Mouse (Mus musculus) liver (tissue): ENCODE data around the gene Chchd5.

Source experiments
- DNase-seq: peaks from one replicate; pipeline ENCODE4 v3.0.0-alpha.2; 2020; ENCODE audit warnings: mixed read lengths

The Chchd5 gene

DNA sequence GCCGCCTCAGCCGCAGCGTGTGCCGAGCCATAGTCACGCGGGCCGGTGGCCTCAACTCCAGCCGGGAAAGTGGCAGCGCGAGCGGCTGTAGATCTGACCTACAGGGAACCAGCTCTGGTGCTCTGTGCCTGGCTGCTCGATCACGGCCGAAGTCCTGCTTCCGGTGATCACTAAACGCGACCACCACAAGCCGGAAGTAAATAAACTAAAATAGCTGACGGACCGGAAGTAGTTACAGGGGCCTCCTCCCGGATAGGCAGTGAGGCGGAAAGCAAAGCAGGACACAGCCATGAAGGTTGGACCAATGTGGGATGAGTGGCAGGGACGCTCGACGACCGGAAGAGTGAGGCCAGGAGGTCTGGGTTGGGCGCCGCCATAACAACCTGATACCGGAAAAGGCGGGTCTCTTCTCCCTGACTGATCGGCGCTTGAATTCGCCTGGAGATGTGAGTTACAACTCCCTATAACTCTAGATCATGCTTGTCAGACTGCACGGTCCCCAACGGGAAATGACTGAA lies at the start of gene Chchd5:
Gene Chchd5 (plus strand): TSS at position 289 of the 518 bp plus-strand sequence.
- DNase-seq, result peak; percentile 91

DNA sequence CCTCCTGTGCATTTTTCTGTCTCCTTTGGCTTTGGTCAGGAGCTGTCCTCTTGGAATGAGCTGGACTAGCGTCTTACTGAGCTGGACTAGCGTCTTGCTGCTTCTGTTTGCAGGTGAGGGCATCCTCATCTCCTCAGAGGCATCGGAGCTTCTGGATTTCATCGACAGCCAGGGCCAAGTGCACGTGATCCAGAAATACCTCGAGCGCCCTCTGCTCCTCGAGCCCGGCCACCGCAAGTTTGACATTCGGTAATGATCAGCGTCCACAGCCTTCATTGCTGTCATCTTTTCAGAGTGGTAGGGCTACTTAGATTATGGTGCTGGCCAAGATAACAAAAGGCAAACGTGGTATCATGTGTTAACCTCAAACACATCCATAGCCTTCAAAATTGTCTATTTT lies 48.4 kb upstream of the Chchd5 start:
- DNase-seq, result no peak

GRCm38 (mm10) chr2:129083514-129083913 lies 46.0 kb upstream of the Chchd5 start:
- no peak for DNase-seq

DNA sequence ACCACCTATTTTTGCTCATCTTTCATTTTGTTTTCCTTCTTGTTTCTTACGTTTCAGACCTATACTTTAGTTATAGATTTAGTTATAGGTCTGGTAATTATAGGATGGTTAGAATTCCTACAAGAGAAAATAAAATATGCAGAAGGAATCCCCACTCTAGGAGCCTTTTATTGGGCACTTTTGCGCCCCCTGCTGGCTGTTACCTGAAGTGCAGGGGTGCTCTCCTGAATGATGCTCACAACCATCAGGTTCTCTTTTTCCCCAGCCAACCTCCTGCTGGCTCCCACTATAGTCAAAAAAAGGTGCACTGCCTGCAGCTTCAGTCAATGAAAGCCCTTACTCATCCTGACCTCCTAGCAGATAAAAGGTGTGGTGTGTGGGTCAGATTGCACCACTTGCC lies 44.5 kb upstream of the Chchd5 start:
- peak; percentile 58 for DNase-seq

DNA sequence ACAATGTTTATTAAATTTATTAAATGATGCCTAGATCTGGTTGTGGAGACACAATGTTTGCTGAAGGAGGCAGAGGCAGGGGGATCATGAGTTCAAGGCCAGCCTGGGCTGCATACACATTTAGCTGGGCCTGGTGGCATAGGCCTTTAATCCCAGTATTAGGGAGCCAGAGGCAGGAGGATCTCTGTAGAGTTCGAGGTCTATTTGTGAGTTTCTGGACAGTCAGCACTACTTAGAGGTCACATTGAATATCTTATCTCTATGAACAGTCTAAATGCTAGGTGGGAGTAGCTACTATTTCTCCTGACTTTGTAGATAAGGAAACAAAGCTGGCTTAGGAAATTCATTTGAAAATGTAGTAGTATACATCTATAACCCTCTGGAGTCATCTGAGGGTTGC lies 42.0 kb upstream of the Chchd5 start:
- no peak for DNase-seq

DNA sequence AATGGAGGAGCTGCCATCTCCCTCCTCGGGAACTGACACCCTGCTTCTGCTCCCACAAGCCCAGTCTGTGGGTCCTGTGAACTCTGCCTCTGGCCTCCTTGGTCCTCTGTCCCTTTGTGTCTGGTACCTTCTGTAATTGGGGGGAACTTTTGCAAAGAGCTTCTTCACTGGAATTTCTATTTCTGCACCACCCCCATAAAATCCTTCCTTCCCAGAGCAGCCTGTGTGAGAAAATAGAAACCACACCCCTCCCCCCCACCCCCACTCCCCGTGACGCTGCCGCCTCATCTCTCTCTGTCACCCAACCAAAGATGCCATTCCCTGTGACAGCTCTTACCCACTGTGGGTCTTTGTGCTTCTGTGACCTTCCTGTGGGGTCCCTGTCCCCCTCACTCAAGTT lies 39.1 kb upstream of the Chchd5 start:
- no peak for DNase-seq

DNA sequence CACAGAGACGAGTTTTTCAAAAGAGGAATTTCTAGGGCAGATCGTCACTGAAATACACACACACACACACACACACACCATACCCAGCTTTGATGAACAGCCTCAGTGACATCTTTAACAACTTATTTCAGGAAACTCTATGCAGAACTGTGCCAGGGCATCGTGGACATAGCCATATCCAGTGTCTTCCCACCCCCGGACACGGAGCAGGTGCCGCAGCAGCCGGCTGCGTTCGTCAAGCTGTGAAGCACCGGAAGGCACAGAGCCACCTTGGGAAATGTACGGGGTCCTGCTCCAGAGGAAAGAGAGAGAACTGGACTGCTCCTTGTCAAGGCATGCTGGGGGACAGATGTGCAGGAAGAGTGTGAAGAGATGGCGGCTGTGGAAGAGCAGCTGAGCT lies 36.7 kb upstream of the Chchd5 start:
- DNase-seq, result no peak

DNA sequence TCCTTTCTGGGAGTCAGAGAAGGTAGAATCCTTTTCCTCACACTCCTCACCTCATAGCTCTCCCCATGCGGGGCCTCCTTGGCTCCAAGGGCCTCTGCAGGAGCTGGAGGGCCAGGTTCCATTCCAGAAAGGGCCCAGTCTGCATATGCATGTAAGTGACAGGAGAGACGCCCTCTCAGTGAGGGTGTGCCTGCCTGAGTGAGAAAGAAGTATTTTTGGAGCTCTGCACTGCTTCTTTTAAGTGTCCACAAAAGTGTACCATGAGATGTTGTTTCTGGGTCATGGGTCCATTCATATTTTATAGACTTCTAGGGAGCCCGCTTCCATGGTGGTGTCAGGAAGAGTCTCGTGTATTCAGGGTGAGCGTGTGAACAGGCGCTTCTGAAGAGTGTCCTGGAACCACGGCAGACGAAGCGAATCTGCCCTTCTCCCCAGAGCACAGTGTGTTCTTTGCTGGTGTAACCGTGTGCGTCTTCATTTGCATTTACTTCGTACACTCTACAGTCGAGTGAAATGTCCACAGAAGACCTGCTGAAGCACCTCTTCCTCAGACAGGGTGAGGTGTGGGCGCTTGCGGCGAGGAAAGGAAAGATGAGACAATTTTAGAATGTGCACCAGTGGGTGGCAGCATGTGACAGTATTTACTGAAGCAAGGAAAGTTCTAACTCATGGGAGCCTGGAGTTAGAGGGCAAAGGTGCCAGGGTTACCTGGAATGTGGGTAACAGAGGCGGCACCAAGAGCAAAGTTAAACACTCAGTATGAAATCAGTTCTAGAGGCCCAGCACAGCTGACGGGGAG lies 35.4 kb upstream of the Chchd5 start:
- no peak for DNase-seq

DNA sequence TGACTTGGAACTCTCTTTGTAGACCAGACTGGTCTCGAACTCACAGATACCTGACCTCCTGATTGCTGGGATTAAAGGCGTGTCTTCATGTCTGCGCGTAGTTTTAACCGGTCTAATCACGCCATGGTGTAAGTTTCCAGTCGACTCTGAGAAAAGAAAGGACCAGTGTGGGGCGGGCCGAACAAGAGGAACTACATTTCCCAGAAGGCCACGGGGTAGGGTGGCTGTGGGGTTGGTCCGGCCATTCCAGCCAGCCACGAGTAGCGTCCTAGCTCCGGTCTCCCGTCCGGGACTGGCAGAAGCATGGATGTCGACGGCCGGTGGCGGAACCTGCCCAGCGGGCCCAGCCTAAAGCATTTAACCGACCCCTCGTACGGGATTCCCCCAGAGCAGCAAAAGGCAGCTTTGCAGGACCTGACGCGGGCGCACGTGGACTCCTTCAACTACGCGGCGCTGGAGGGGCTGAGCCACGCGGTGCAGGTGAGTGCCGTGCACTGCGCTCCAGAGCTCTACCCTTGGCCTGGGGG lies 28.7 kb upstream of the Chchd5 start, which contains the start of gene Polr1b:
Gene Polr1b (plus strand): TSS at position 212 of the 527 bp plus-strand sequence.
- DNase-seq, result peak; percentile 90

DNA sequence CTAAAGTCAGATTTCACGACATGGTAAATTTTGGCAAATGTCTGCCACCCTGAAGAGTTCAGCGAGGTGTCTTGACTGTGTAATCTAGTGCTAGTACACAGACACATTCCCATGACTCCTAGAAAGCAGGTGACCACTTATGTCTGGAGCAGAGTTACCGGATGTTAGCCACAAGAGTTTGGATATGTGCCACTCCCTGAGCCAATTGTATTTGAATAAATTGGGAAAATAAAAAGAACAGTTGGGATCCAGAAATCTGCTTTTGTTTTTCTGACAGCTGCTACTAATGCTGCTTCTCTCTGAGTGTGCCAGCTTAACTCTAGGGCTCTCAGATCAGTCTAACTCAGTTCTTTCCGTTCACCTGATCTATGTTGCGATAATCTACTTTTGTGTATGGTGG lies 16.6 kb upstream of the Chchd5 start:
- no peak for DNase-seq

GRCm38 (mm10) chr2:129115706-129116367 lies 13.7 kb upstream of the Chchd5 start:
- no peak for DNase-seq

DNA sequence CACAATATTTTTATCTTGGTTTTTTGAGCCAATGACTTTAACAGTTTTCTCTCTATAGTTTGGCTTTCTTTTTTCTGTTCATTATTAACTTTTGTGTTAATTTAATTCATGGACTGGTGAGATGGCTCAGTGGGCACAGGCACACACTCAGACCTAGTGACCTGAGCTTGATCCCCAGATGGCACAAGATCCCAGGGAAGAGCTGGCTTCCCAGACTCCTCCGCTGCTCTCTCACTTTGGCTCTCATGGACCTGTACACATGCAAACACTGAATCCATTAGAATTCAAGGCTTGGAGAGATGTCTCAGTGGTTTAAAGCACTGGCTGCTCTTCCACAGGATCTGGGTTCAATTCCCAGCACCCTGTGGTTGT lies 13.1 kb upstream of the Chchd5 start:
- DNase-seq, result no peak

DNA sequence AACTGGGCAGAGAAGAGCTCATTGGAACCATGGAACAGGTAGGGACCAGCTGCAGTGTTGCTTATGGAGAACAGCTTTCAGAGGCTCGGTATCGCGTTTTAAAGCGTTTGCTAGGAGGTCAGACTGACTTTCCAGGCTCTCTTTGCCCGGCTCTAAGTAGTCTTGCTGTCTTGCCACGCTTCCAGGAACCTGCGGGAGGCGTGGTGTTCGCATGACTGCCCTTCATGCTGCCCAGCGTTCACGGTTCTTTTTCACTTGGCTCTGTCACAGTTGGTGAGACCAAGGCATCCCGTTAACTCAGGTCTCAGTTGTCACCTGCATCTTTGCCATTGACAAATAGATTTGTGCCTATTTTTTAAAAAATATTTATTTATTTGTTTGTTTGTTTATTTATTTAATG lies 11.4 kb upstream of the Chchd5 start:
- DNase-seq, result no peak

GRCm38 (mm10) chr2:129121986-129122385 lies 7.5 kb upstream of the Chchd5 start:
- no peak for DNase-seq

DNA sequence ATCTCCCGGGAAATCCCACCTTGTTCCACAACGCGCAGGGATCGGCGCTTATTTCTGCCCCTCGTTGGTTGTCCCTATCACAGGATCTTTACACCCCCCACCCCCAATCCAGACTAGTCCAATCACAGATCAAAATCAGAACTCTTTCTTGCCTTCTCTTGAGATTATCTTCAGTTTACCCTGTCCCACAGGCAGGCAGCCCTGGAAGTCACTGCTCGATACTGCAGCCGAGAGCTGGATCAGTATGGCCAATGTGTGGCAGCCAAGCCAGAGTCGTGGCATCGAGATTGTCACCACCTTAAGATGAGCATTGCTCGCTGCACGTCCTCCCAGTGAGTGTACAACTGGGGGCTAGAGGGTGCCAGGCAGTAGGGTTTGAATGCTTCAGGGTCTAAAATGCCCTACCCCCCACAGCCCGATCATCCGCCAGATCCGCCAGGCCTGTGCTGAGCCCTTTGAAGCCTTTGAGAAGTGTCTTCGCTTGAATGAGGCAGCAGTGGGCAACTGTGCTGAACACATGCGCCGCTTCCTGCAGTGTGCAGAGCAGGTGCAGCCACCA lies 566 bp downstream of the Chchd5 start:
- peak; percentile 32 for DNase-seq

DNA sequence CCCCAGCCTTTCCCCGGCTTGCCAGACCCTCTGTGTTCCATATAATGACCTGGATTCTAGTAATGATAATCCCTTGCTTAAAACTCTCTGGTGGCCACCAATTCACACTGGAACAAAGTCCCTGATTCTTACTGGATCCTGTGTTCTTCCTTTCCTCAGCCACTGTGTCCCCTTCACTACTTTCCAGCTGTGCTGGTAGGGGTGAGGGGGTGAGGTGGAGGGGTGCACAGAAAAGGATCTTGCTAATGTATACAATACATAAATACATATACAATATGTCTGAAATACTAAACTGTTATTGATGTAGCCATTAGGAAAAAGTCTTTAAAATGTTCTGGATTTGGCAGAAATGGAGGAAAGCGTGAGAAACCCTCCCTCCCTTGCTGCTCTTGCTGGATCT lies 1.3 kb downstream of the Chchd5 start:
- DNase-seq, result no peak

GRCm38 (mm10) chr2:129132231-129132630 lies 2.7 kb downstream of the Chchd5 start:
- DNase-seq, result no peak

GRCm38 (mm10) chr2:129133006-129133805 lies 3.7 kb downstream of the Chchd5 start:
- DNase-seq, result no peak

- DNase-seq, result no peak
These were observed 10.4 kb downstream of the Chchd5 start for GRCm38 (mm10) chr2:129139906-129140305.

GRCm38 (mm10) chr2:129148836-129149235 lies 19.3 kb downstream of the Chchd5 start:
- no peak for DNase-seq

DNA sequence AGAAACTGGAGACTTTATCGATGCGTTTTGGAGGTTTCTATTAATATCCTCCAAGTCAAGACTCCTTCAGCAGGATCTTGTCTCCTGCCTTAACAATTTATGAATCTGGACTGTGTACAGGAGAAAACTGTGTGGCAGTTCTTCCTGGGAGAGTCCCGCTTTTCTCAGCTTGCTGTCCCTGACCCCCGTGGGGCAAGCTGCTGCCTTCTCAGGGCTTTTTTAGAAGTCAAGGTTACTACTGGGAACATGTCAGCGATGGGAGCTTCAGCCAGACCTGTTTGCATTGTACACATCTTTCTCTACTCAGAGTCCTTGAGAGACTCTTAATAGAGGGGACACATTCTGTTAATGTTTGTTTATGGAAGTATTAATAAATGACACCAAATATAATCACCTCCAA lies 20.9 kb downstream of the Chchd5 start:
- no peak for DNase-seq

- no peak for DNase-seq
These were observed 21.6 kb downstream of the Chchd5 start for GRCm38 (mm10) chr2:129151111-129151510.

- DNase-seq, result no peak
These were observed 23.3 kb downstream of the Chchd5 start for GRCm38 (mm10) chr2:129152751-129153150.
